Mouse (Mus musculus): ENCODE measurements at regions not wholly inside any gene's neighbourhood (a gene's known extent, or its start where the extent isn't known, plus 50 kb on each side); places are given as distances from the start of the nearest gene placed in this dataset.

DNA sequence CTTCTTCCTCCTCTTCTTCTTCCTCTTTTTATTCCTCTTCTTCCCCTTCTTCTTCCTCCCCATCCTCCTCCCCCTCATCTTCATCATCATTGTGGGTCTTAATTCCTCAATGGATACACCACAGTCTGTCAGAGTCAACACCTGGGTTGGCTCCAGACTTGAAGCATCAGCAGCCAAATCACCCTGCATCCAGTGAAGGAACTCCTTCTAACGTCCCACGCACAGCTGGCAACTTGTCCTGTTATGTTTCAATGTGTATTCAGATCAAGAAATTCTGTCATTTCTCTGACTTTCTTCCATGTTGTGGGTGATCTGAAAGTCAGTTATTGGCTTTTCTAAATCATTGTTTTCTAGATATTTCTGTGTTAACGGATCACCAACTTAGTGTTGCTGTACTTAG, 312.9 kb downstream of the Ptpru start:
- ATAC-seq (replicated peaks) = no peak
- Histone ChIP-seq H3K4me3 (no peak overlapping the region), H3K9me3 (no peaks in the 10 kb centered on the region), H3K9ac (replicated peaks) (no peak overlapping the region), H3K36me3 (no peaks in the 10 kb centered on the region), H3K27me3 (no peaks in the 10 kb centered on the region), H3K27ac (replicated peaks) (no peak overlapping the region), H3K4me1 (0 out of 2 replicates have a peak, but pooled peaks cover 3% of the 10 kb centered on the region), H3K4me2 (replicated peaks) (no peak overlapping the region)
- WGBS = 81% methylated on average over 3 of the region's 3 CpGs

DNA sequence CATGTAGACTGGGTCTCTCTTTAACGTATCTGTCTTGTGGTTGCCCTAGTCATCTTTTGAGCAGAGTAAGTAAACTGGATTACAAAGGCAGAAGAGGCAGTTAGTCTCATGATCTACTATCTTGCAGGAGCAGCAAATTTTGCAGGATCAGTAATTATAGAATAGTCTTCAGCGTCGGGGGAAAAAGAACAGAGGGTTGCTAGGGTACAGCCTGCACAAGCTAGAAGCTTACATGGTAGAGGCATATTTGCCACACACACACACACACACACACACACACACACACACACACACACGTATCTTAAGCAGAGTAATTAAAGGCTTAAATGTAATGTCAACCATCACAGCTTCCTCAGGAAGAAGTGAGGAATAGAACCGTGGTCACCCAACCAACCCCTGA, 307.6 kb downstream of the Ptpru start:
- 67% methylated on average over 5 of the region's 5 CpGs for WGBS
- no peak overlapping the region for H3K4me3 ChIP-seq
- H3K27ac ChIP-seq (replicated peaks) = no peak overlapping the region
- H3K36me3 ChIP-seq = no peaks in the 10 kb centered on the region
- no peaks in the 10 kb centered on the region for H3K27me3 ChIP-seq
- no peak overlapping the region for H3K9ac ChIP-seq (replicated peaks)
- H3K4me2 ChIP-seq (replicated peaks) = no peak overlapping the region
- no peaks in the 10 kb centered on the region for H3K4me1 ChIP-seq
- no peak for ATAC-seq (replicated peaks)
- H3K9me3 ChIP-seq = no peaks in the 10 kb centered on the region

DNA sequence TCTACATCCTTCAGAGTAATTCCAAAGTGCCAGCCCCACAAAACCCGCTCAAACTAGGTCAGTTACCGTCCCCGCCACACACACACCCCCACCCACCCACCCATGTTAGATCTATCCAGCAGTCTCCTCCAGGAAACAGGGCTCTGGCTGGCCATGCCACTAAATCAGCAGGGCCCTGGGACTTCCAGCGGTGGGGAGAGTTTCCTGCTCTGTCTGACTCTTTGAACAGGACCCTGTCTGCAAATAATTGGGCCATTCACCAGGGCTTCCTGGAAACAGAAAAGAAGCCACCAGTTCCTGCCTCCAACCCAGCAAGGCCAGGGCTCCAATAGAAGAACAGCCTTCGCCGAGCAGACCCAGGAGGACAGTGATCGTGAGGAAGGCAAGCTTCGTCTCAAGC, 307.1 kb downstream of the Ptpru start:
- Histone ChIP-seq H3K27ac (replicated peaks) (no peak overlapping the region), H3K4me3 (no peak overlapping the region), H3K4me1 (no peaks in the 10 kb centered on the region), H3K9me3 (no peaks in the 10 kb centered on the region), H3K9ac (replicated peaks) (no peak overlapping the region), H3K36me3 (no peaks in the 10 kb centered on the region), H3K27me3 (no peaks in the 10 kb centered on the region), H3K4me2 (replicated peaks) (no peak overlapping the region)
- ATAC-seq (replicated peaks) = no peak
- 89% methylated on average over 8 of the region's 8 CpGs for WGBS

GRCm38 (mm10) chr4:131534831-131535230, 303.3 kb downstream of the Ptpru start:
- Histone ChIP-seq H3K4me2 (replicated peaks) (no peak overlapping the region), H3K9ac (replicated peaks) (no peak overlapping the region), H3K36me3 (no peaks in the 10 kb centered on the region), H3K4me1 (no peaks in the 10 kb centered on the region), H3K27me3 (no peaks in the 10 kb centered on the region), H3K9me3 (no peaks in the 10 kb centered on the region), H3K27ac (replicated peaks) (no peak overlapping the region), H3K4me3 (no peak overlapping the region)
- 74% methylated on average over 6 of the region's 6 CpGs for WGBS
- no peak for ATAC-seq (replicated peaks)

- Histone ChIP-seq H3K27ac (replicated peaks) (no peak overlapping the region), H3K4me3 (no peak overlapping the region), H3K27me3 (no peaks in the 10 kb centered on the region), H3K36me3 (no peaks in the 10 kb centered on the region), H3K4me1 (no peaks in the 10 kb centered on the region; the same call in 1 of the 2 replicates), H3K4me2 (replicated peaks) (no peak overlapping the region), H3K9me3 (no peaks in the 10 kb centered on the region), H3K9ac (replicated peaks) (no peak overlapping the region)
- WGBS = 23% methylated on average over 4 of the region's 4 CpGs
- ATAC-seq (replicated peaks) = no peak
Observed at GRCm38 (mm10) chr4:131538237-131538636, 299.9 kb downstream of the Ptpru start.

DNA sequence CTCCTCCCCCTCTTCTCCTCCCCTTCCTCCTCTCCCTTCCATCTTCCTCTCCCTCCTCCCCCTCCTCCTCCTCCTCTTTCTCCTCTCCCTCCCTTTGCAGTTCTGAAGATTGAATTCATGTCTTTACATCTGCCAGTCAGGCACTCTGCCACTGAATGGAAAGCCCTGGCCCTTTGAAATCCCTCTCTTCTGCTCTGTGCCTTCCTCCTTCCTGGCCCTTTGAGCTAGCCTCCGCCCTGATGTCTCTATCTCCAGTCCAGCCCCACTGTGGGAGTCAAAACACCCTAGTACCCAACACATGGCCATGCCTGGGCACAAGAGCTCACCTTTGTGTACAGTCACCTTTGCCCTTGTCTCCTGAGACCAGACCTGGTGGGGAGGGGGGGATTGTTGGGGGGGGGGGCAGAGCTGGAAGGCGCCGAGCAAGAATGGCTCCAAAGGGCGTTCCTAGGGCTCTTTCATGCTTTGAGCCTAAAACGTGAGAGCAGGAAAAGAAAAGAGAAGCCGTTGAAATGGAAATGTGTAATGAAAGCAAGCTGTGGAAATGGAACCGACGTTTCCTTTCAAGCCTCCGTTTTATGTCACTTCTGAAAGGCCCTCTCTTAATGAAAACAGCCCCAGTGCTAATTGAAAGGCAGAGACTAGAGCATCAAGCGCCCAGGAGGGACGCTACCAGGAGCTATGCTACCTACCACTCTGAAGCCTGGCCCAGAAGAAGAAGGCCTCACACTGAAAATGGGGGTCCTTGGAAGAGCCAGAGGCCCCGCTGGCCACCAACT, 291.5 kb downstream of the Ptpru start:
- Histone ChIP-seq H3K27me3 (no peaks in the 10 kb centered on the region), H3K36me3 (no peaks in the 10 kb centered on the region), H3K9me3 (no peaks in the 10 kb centered on the region), H3K4me1 (peaks cover 9% of the 10 kb centered on the region), H3K4me3 (no peak overlapping the region), H3K27ac (replicated peaks) (no peak overlapping the region), H3K9ac (replicated peaks) (no peak overlapping the region), H3K4me2 (replicated peaks) (no peak overlapping the region)
- no peak for ATAC-seq (replicated peaks)
- WGBS = 14% methylated on average over 12 of the region's 12 CpGs

- Histone ChIP-seq H3K4me3 (no peak overlapping the region), H3K9ac (replicated peaks) (no peak overlapping the region), H3K9me3 (no peaks in the 10 kb centered on the region), H3K27ac (replicated peaks) (no peak overlapping the region), H3K27me3 (no peaks in the 10 kb centered on the region), H3K36me3 (no peaks in the 10 kb centered on the region), H3K4me2 (replicated peaks) (no peak overlapping the region), H3K4me1 (peaks cover 9% of the 10 kb centered on the region)
- no peak for ATAC-seq (replicated peaks)
- WGBS = 80% methylated on average over 12 of the region's 12 CpGs
Observed at GRCm38 (mm10) chr4:131549581-131549980, 288.5 kb downstream of the Ptpru start.

GRCm38 (mm10) chr4:131558513-131558912, 279.6 kb downstream of the Ptpru start:
- ATAC-seq (replicated peaks) = no peak
- WGBS = 84% methylated on average over 5 of the region's 5 CpGs
- no peak overlapping the region for H3K4me3 ChIP-seq
- H3K4me1 ChIP-seq = no peaks in the 10 kb centered on the region
- no peak overlapping the region for H3K27ac ChIP-seq (replicated peaks)
- no peak overlapping the region for H3K9ac ChIP-seq (replicated peaks)
- H3K9me3 ChIP-seq = no peaks in the 10 kb centered on the region
- H3K36me3 ChIP-seq = no peaks in the 10 kb centered on the region
- no peaks in the 10 kb centered on the region for H3K27me3 ChIP-seq
- H3K4me2 ChIP-seq (replicated peaks) = no peak overlapping the region

- Histone ChIP-seq H3K9me3 (no peaks in the 10 kb centered on the region), H3K4me1 (peaks cover 2% of the 10 kb centered on the region; the same call in 1 of the 2 replicates), H3K36me3 (no peaks in the 10 kb centered on the region), H3K9ac (replicated peaks) (no peak overlapping the region), H3K27me3 (no peaks in the 10 kb centered on the region), H3K27ac (replicated peaks) (no peak overlapping the region), H3K4me2 (replicated peaks) (no peak overlapping the region), H3K4me3 (no peak overlapping the region)
- no peak for ATAC-seq (replicated peaks)
- 52% methylated on average over 4 of the region's 4 CpGs for WGBS
Observed at GRCm38 (mm10) chr4:131563851-131564250, 274.2 kb downstream of the Ptpru start.

DNA sequence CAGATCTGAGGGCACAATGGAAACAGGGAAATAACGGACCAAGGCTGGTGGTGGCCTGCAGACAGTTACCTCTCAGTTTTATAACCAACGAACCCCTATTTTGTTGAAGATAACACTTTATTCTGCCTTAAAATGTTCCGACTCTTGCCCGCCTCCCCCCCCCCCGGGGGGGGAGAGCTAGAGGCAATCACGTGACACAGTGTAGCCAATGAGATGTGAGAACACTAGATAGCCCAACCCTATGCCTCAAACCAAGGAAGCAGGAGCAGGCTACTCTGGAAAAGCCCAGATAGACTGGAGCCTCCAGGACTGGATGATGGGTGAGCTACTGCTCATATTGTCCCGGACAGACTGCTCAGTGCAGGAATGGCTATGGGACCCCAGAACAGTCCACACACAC, 272.9 kb downstream of the Ptpru start:
- Histone ChIP-seq H3K27me3 (no peaks in the 10 kb centered on the region), H3K27ac (replicated peaks) (no peak overlapping the region), H3K9ac (replicated peaks) (no peak overlapping the region), H3K4me3 (no peak overlapping the region), H3K4me2 (replicated peaks) (no peak overlapping the region), H3K4me1 (peaks cover 2% of the 10 kb centered on the region; the same call in 1 of the 2 replicates), H3K9me3 (no peaks in the 10 kb centered on the region), H3K36me3 (no peaks in the 10 kb centered on the region)
- no peak for ATAC-seq (replicated peaks)
- WGBS = 85% methylated on average over 7 of the region's 7 CpGs

GRCm38 (mm10) chr4:131567241-131567640, 270.8 kb downstream of the Ptpru start:
- H3K9me3 ChIP-seq = no peaks in the 10 kb centered on the region
- no peak overlapping the region for H3K4me3 ChIP-seq
- H3K4me2 ChIP-seq (replicated peaks) = no peak overlapping the region
- no peak overlapping the region for H3K9ac ChIP-seq (replicated peaks)
- WGBS = 29% methylated on average over 2 of the region's 2 CpGs
- no peaks in the 10 kb centered on the region for H3K27me3 ChIP-seq
- H3K36me3 ChIP-seq = no peaks in the 10 kb centered on the region
- no peak overlapping the region for H3K27ac ChIP-seq (replicated peaks)
- ATAC-seq (replicated peaks) = no peak
- H3K4me1 ChIP-seq = peaks cover 2% of the 10 kb centered on the region; the same call in 1 of the 2 replicates

DNA sequence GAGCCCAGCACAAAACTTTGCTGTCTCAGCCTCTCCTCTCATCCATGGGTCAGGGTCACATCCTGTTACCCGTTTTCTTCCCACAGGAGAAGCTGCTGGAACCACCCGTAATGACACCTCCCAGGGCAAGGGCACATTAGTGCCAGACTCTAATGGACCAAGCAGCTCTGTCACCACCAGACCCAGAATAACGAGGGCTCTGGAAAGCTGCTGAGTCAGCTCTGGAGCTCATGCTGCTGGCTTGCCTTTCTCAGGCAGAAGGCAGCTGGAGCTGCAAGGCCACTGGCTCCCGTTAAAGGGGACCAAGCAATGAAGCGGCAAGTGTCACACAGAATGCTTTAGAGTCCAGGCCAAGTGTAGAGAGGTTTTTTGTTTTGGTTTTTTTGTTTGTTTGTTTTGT, 268.9 kb downstream of the Ptpru start:
- H3K27me3 ChIP-seq = no peaks in the 10 kb centered on the region
- no peak overlapping the region for H3K9ac ChIP-seq (replicated peaks)
- H3K4me2 ChIP-seq (replicated peaks) = no peak overlapping the region
- H3K4me3 ChIP-seq = no peak overlapping the region
- WGBS = 47% methylated on average over 5 of the region's 5 CpGs
- H3K4me1 ChIP-seq = peaks cover 2% of the 10 kb centered on the region; the same call in 1 of the 2 replicates
- H3K27ac ChIP-seq (replicated peaks) = no peak overlapping the region
- no peaks in the 10 kb centered on the region for H3K36me3 ChIP-seq
- no peaks in the 10 kb centered on the region for H3K9me3 ChIP-seq
- ATAC-seq (replicated peaks) = no peak

DNA sequence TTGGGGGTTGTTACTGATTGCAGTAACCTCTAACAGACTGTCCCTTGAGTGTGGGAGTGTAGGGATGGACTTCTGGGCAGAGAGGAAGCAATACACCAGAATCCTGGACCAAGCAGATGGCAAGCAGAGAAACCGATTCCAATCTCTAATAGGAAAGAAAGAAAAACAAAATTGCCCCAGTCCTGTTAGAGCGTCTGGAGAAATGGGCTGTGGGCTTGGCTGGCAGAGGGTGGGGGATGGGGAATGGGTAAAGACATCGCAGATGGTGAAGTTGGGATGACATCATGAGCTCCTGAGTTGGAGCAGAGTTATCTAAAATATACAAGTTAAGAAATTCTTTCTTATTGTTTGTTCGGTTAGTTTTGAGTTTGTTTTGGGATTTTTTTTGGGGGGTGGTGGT, 260.5 kb downstream of the Ptpru start:
- H3K4me2 ChIP-seq (replicated peaks) = no peak overlapping the region
- H3K9ac ChIP-seq (replicated peaks) = no peak overlapping the region
- no peak for ATAC-seq (replicated peaks)
- no peaks in the 10 kb centered on the region for H3K27me3 ChIP-seq
- no peaks in the 10 kb centered on the region for H3K36me3 ChIP-seq
- no peak overlapping the region for H3K4me3 ChIP-seq
- H3K27ac ChIP-seq (replicated peaks) = no peak overlapping the region
- H3K9me3 ChIP-seq = no peaks in the 10 kb centered on the region
- H3K4me1 ChIP-seq = no peaks in the 10 kb centered on the region
- 60% methylated on average over 4 of the region's 4 CpGs for WGBS
